Mouse (Mus musculus) megakaryocyte, embryonic 14.5 days (primary cell): ENCODE data around the gene Tcte2.

ENCODE experiments used
- FLI1 ChIP-seq: IDR thresholded peaks from 2 replicates; pipeline ENCODE4 v1.6.1; 2012; ENCODE audit warnings: low read length, inconsistent platforms, mixed read lengths
- GATA1 ChIP-seq: IDR thresholded peaks from 3 replicates; pipeline ENCODE4 v1.6.1; 2012; ENCODE audit warnings: mixed read lengths, low read length, inconsistent platforms, borderline replicate concordance

- TF ChIP-seq FLI1 (no peak), GATA1 (no peak)
Observed at GRCm38 (mm10) chr17:13806016-13806415, 44.4 kb upstream of the Tcte2 start.
